Mouse (Mus musculus): ENCODE measurements around the gene Bcl2l10.

- TF ChIP-seq CTCF (IDR thresholded peaks at IDR 0.05; ENCODE audit: low read depth), result no peak
- TF ChIP-seq EP300 (IDR thresholded peaks at IDR 0.05; ENCODE audit: low read depth), result no peak
Measured at GRCm38 (mm10) chr9:75395971-75396370, 48.4 kb downstream of the Bcl2l10 start.
